Mouse (Mus musculus): ENCODE results near the gene Asphd2. TPM values are rescaled to one million over a fixed set of nuclear protein-coding genes. Genes with fewer than 3 reads are reported as not detected.

Asphd2 gene
- total RNA-seq, 2 experiments from 2014 or later = not detected

- ATAC-seq (replicated peaks; ENCODE audit: low FRiP score, low TSS enrichment, poor library complexity, severe bottlenecking) = no peak
These were observed 788 bp downstream of the Asphd2 start for GRCm38 (mm10) chr5:112393741-112394414.

DNA sequence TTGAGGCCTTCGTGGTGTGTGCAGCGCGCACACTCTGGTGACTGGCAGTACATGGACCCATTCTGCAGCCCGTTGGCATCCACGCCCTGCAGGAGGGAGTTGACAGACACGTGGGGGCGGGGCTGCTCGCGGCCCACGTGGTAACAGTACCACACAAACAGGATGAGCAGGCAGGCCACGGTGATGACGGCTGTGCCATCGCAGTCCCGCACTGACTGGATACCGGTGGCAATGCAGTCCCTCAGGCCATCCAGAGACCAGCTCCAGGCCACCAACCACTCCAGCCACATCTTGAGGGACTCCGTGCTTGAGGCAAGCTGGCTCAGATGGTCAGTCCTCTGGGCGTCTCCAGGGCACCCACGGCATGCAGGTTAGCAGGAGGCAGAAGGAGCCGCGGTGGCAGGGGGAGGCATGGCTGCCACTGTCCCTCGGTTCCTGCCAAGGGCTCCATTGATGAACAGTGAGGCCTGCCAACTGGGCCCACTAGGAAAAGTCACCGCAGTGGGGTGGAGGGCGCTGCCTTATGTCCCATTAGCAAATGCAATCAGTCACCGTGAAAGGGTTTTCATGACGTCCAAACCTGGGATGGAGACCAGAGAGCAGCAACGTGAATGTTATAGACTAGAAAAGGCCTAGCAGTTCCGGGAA is 2.9 kb downstream of the Asphd2 start:
- ATAC-seq (replicated peaks; ENCODE audit: low FRiP score, low TSS enrichment, poor library complexity, severe bottlenecking) = no peak

DNA sequence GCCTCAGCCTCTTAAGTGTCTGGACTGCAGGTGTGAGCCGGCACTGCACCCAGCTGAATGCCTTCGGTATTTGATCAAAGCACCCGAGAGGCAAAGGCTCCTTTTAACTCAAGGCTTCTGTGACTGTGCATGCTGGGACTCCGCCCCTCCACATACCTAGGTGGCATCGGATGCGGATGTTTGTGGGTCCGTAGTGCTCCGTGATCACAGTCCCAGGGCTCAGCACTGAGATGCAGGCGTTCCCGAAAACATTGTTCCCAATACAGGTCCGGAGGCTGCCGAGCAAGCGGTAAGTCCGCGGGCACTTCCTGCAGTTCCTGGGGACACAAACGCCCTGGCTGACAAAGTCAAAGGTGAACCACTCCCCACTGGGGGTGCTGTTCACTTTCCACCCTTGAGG is 3.7 kb downstream of the Asphd2 start:
- ATAC-seq (replicated peaks; ENCODE audit: low FRiP score, low TSS enrichment, poor library complexity, severe bottlenecking) = no peak

GRCm38 (mm10) chr5:112389352-112389751 is 5.3 kb downstream of the Asphd2 start:
- ATAC-seq (replicated peaks; ENCODE audit: low FRiP score, low TSS enrichment, poor library complexity, severe bottlenecking) = no peak

DNA sequence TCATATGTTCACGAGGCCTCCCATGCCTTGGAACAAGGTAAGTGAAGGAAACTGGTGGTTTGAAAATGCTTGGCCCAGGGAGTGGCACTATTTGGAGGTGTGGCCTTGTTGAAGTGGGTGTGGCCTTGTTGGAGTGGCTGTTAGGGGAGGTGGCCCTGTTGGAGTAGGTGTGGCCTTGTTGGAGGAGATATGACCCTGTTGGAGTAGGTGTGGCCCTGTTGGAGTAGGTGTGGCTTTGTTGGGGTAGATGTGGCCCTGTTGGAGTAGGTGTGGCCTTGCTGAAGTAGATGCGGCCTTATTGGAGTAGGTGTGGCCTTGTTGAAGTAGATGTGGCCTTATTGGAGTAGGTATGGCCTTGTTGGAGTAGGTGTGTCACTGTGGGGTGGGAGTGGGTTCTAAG is 8.7 kb downstream of the Asphd2 start:
- peak; percentile 60 for ATAC-seq (replicated peaks; ENCODE audit: low FRiP score, low TSS enrichment, poor library complexity, severe bottlenecking)

GRCm38 (mm10) chr5:112384805-112385472 is 9.7 kb downstream of the Asphd2 start:
- ATAC-seq (replicated peaks; ENCODE audit: low FRiP score, low TSS enrichment, poor library complexity, severe bottlenecking) = peak; percentile 41

- no peak for ATAC-seq (replicated peaks; ENCODE audit: low FRiP score, low TSS enrichment, poor library complexity, severe bottlenecking)
These were observed 11.9 kb downstream of the Asphd2 start for GRCm38 (mm10) chr5:112382641-112383330.

DNA sequence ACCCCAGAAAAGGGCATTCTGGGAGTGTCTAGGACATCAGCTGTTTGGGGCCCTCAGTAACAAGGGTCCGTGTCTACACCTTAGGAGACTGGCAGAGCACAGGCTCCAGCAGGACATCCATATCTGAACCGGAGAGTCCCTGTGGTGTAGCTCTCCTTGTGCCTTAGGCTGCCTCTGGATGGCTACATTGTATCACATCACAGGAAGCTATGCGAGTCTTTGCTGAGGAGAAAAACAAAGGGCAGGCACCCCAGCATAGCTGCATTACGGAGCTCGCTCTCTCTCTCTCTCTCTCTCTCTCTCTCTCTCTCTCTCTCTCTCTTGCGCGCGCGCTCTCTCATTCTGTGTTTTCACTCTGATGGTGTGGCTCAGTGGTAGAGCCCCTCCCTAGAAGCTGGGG is 12.6 kb downstream of the Asphd2 start:
- no peak for ATAC-seq (replicated peaks; ENCODE audit: low FRiP score, low TSS enrichment, poor library complexity, severe bottlenecking)

DNA sequence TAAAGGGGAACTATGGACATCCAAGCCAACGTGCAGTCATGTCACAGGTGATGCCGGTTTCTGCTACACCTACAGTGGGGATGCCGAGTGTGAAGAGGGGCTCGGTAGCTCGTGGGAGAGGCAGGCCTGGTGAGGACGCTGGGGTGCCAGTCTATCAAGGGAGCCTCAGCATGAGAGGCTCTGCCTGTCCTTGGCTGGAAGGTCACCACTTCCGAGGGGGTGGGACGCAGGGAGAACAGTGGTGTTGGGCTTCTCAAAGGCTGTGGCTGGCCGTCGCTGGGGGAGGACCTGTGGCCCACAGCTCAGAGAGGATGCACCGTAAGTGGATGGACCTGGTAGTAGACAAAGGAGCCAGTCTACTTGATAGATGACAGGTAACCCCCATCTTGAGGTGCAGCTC is 13.5 kb downstream of the Asphd2 start:
- ATAC-seq (replicated peaks; ENCODE audit: low FRiP score, low TSS enrichment, poor library complexity, severe bottlenecking) = no peak

DNA sequence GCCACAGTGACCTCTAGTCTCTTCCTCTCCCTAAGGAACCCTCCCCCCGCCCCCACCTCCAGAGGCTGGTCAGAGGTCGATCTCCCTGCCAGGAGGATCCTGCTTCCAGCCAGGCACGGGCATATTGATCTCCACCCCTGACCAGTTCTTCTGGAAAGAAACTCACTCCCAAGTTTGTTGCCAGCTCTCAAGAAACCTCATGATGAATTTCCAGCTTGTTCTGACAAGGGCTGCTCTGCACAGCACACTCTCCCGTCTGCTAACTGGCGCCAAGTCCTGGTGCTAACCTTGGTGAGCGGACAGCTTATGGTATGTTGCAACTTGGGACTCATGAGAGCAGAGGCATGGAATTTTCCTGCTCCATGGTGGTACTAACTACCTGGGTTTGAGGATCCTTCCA is 15.9 kb downstream of the Asphd2 start:
- ATAC-seq (replicated peaks; ENCODE audit: low FRiP score, low TSS enrichment, poor library complexity, severe bottlenecking) = no peak

DNA sequence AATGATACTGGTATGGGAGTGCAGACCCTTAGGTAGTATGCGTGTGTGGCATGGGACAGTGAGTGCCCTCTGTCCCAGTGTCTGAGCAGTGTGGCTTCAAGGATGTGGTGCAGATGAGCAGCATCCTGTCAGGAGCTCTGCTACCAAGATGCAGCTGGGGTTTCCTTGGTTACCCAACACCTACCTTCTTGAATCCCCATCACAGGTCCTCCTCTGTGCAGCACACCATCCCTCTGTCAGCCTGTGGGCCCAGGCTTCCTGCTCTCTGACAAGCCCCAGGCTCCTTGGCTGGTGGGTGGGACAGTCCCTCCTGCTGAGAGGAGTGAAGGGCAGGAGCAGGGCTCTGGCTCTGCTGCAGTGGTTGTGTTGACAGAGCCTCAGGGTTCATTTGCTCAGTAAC is 17.3 kb downstream of the Asphd2 start:
- ATAC-seq (replicated peaks; ENCODE audit: low FRiP score, low TSS enrichment, poor library complexity, severe bottlenecking) = no peak

DNA sequence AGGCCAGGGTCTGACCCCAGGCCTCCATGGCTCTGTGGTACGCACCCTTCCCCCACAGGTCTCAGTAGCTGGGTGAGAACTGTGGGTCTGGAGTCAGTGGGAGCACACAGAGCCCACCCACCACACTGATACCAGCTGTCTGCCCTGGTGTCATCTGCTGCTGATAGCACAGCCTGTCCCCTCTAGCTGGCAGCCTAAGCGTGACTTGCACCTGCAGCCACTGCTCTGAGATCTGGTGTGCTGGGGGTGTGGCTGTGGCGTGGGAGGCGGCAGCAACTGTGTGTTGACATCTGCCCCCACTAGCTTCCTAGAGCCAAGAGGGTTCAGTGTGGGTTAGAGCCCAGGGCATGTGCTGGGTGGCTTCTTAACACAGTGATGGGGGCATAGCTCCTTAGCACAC is 18.6 kb downstream of the Asphd2 start:
- ATAC-seq (replicated peaks; ENCODE audit: low FRiP score, low TSS enrichment, poor library complexity, severe bottlenecking) = peak; percentile 58

- ATAC-seq (replicated peaks; ENCODE audit: low FRiP score, low TSS enrichment, poor library complexity, severe bottlenecking) = no peak
These were observed 22.7 kb downstream of the Asphd2 start for GRCm38 (mm10) chr5:112371933-112372332.

DNA sequence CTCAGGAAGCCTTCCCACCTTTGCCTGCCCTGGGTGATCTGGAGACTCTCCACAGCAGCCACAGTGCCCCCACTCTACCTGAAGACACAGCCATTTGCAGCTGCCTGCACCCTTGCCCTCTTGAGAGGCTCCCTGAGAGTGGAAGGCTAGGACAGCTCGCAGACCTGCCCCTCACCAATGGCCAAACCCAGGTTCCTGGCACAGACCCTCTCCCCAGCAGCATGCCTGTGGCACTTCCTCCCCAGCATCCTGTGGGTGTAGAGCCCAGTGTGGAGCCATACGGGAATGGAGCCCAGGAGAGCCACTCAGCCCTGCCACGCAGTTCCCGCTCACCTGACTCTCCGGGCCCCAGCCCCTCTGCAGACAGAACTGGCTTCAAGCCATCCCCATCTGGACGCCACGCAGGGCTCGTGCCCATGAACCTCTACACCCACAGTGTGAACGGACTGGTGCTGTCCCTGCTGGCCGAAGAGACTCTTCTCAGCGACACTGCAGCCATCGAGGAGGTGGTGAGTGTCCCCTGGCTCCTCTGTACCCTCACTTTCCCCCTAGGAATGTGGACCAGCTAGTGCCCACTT is 24.3 kb downstream of the Asphd2 start:
- no peak for ATAC-seq (replicated peaks; ENCODE audit: low FRiP score, low TSS enrichment, poor library complexity, severe bottlenecking)

DNA sequence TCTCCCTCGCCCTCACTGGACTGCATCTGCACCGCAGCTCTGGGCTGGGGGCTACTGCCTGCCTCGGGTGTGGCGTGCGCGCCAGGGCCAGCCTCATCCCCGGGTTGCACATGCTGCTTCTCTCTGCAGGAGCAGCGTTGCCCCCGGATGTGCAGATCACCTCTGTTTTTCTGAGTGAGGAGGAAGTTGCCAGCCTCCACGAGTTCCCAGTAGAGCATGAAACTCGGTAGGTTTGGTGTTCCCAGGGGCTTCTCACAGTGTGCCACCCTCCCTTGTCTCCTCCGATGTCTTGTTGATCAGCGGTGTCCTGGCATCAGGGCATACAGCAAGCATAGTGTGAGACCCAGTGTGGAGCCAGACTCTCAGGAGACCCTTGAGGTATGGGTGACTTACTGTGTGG is 25.3 kb downstream of the Asphd2 start:
- no peak for ATAC-seq (replicated peaks; ENCODE audit: low FRiP score, low TSS enrichment, poor library complexity, severe bottlenecking)

- ATAC-seq (replicated peaks; ENCODE audit: low FRiP score, low TSS enrichment, poor library complexity, severe bottlenecking) = no peak
These were observed 26.0 kb downstream of the Asphd2 start for GRCm38 (mm10) chr5:112368666-112369065.

- ATAC-seq (replicated peaks; ENCODE audit: low FRiP score, low TSS enrichment, poor library complexity, severe bottlenecking) = no peak
These were observed 26.7 kb downstream of the Asphd2 start for GRCm38 (mm10) chr5:112367929-112368328.

GRCm38 (mm10) chr5:112367338-112367737 is 27.3 kb downstream of the Asphd2 start:
- ATAC-seq (replicated peaks; ENCODE audit: low FRiP score, low TSS enrichment, poor library complexity, severe bottlenecking) = no peak

DNA sequence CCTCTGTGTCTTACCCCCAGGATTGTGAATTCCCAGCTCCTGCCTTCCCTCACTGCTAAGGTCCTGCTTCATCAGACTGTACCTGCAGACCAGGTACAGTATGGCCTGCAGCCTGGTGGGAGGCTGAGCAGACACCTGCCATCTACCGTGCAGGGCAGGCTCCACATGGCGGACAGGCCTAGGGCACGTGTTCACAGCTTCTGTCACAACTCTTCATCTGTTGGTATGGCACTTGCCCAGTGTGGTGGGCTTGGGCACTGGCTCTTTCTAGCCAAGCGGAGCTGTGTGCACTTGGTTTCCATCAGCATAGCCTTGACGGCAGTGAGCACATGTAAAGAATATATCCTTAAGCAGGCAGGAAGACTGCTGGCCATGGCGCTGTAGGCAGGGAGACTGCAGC is 27.8 kb downstream of the Asphd2 start:
- no peak for ATAC-seq (replicated peaks; ENCODE audit: low FRiP score, low TSS enrichment, poor library complexity, severe bottlenecking)

DNA sequence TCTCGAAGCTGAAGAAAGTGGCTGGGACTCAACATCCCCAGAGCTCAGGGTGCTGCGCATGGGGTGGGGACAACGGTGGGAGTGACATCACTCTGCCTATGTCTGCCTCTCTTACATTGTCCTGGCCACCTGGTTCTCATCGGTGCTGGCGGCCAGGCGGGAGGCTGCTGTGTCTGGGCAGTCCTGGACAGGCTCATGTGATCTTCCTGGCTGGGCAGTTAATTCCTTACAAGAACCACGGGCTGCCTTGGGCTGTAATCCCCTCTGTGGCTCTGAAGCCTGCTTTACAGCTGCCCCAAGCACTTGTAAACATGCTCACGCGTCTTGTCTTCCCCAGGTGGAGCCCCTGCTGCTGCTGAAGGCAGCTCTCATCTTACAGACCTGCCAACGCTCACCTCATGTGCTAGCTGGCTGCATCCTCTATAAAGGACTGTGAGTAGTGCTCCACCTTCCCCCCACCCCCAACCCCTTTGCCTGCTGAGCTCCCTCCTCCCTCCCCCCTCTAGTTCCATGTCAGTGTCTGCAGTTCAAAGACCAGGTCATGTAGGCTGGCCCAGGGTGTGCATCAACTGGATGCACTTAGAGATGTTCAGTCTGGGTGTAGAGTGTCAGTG is 30.4 kb downstream of the Asphd2 start:
- ATAC-seq (replicated peaks; ENCODE audit: low FRiP score, low TSS enrichment, poor library complexity, severe bottlenecking) = no peak

All from megakaryocyte-erythroid progenitor cell, adult 5-6 weeks (primary cell).